Mouse (Mus musculus) embryo, embryonic 9.5 days (tissue): ENCODE measurements around the gene Edil3.

ENCODE experiments used
- DNase-seq: peaks from one replicate; pipeline ENCODE4 v3.0.0-alpha.2; 2017; ENCODE audit errors: extremely low spot score

The Edil3 gene

DNA sequence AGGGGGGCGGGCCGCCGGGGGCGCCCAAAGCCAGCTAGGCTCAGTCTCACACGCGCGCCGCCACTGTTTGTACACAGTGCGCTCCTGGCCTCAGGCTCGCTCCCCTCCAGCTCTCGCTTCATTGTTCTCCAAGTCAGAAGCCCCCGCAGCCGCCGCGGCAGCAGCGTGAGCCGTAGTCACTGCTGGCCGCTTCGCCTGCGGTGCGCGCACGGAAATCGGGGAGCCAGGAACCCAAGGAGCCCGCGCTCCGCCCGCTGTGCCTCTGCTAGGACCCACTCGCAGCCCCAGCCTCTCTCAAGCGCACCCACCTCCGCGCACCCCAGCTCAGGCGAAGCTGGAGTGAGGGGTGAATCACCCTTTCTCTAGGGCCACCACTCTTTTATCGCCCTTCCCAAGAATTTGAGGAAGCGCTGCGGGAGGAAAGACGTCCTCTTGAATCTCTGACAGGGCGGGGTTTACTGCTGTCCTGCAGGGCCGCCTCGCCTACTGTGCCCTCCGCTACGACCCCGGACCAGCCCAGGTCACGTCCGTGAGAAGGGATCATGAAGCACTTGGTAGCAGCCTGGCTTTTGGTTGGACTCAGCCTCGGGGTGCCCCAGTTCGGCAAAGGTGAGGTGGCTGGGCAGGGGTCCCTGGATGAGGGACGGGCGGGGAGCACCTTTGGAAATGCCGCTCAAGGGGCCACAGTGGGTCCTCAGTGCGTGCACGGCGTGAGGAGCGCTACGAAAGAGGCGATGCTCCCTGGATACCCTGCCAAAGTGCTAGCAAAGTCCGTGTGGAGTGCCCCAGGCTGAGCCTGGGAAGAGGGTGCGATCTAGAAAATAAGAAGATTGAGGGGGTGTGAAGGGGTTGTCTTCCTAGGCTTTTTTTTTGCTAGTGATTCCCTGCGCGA is at the start of gene Edil3:
TSS of gene Edil3 (plus strand) at position 33 of the 892 bp plus-strand sequence.
- DNase-seq, result peak; percentile 72

DNA sequence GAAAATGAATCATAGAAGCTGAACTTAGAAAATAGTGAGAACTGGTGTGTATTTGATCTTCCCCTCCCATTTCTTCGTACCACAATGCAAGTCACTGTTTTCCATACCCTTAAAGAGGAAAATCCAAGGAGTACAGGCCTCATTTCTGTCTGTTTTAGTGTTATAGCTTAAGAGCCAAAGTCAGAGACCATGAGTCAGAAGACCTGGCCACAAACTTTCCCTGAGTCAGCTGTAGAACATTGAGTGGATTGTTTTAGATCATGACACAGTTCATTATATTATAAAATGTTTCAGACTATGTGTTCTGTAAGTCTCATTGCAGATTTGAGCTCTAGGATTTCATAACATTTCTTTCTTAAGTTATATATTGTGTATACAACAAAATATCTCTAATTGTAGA is 22.1 kb upstream of the Edil3 start:
- no peak for DNase-seq

DNA sequence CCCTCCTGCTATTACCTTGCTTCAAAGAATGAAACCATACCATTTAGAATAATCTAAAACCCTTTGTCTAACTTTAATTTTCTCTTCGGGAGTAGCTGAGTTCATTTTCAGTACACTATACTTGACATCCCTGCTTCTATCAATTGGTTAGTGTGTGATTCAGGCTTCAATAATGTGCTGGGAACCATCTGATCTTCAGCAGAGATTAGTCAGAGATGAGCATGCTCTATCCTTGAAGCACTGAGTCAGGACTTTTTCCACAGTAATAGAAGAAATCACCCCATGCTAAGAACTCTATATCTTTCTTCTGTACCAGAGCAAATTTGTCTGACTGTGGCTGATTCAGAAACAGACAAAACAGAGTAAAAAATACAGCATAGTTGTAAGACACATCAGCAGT is 20.3 kb upstream of the Edil3 start:
- DNase-seq, result no peak

DNA sequence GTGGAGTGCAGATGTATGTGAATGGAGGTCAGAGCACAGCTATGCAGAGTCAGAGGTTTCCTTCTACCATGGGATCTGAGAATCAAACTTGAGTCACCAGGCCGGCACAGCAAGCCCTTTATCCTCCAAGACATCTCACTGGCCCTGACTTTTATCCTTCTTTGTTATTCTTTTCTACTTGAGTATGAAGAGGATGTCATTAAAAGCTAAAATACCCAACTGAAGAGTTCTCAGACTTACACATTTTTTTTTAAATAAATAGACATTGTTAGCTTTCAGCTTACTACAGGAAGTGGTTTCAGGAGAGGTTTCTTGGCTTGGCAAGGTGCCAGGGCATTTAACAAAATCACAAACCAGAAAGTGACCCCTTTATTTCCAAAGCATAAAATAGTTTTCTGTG is 15.4 kb upstream of the Edil3 start:
- no peak for DNase-seq

DNA sequence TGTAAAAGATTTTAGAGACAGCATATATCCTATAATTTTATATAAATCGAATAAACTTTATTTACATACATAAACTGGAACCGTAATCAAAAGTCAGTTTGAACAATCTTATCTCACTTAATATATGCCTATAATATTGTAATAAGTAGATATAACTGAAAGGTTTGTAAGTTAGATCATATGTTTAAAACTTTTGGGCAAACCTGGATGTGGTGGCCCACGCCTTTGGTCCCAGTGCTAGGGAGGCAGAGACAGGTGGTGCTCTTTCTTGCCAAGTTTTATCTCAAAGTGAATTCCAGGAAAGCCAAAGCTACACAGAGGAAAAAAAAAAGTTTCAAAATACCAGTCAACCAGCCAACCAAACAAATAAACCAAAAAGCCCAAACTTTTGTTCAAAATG is 15.0 kb upstream of the Edil3 start:
- DNase-seq, result no peak

DNA sequence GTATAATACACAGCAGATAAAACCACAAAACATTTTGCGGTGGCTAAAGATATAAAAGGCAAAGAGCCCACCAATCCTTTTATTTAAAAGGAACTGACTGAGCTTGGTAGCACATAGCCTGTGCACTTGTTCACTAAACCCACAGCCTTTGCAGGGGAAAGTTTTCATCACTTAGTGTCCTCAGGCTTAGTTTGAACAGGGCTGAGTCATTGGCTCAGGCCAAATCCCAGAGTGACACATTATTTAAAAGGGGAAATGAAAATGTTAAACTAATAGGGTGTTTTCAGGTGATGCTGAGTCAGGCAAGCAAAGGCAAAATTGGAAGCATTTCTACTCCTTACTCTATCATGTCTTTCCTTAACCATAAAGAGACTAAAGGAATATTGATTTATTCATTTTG is 11.2 kb upstream of the Edil3 start:
- DNase-seq, result no peak

DNA sequence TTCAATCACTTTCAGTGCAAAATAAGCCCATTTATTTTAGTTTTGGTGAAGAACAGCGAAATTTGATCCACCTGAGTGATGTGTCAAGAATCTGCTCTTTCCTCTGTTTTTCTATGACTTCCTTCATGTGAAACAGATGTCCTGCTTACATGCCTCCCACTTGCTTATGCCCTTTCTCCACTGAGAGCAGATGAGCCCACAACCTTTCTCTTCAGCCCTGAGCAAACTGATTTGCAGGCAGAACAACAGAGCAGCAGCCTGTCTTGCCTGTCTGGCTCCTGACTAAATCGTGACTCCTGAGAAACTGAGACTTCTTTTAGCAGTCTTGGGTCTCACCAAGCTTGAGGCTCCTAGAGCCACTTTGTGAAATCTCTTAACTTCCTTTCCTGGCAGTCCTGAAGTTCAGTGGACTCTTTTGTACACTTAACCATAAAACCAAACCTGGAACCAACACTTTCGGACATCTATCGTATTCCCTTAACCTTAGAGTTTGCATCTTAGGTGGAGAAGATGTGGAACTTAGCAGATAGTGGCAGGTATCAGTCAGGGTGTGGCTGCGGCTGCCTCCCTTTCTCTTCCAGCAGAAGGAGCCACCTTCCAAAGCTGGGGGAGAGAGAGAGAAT is 475 bp upstream of the Edil3 start:
- peak; percentile 25 for DNase-seq

DNA sequence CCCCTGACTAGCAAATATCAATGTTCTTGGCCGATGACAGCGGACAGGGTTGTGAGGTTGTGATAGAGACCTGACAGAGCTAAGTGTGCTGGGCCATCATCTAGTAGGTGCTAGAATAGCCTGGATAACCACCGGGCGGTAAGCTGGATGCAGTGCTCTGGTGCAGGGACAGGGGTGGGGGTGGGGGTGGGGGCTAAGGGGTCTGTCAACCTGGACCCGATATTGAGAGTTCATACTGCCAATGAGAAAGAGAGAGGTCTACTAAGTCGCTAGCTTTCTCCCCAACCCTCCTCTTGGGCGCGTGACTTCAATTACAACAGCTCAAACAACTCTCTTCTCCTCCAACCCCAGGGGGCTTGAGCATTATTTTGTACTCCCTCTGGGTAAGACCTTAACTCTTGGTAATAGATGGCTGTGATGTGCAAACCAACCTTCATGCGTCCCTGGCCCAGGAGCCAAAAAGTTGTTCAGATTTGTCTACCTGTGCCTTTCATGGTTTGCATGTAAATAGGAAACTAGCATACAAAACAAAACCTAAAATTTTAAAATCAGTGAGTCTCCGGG is 1.1 kb downstream of the Edil3 start:
- DNase-seq, result peak; percentile 12

DNA sequence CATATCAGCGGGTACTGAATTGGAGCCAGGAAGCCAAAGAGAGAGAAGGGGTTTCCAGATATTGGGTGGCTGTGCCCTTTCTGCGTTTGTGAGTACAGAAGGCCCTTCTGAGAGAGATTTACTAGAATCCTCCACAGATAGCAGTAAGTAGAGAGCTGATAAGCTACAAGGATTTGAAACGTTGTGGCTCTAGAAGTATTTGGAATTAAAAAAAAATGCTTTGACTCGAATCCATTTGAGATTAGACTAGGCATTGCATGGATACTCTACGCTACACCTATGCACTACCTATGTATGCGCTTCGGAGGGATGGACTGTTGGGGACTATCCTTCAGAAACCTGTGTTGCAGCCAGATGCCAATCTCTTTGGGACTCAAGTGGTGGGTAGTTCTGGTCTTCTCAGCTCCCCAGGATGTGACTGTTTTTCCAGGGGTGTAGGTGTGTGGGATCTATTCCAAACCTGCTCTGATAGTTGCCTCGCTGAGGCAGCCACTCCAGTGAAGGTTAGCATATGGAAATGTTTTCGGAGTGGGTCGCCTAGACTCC is 1.8 kb downstream of the Edil3 start:
- DNase-seq, result peak; percentile 10

DNA sequence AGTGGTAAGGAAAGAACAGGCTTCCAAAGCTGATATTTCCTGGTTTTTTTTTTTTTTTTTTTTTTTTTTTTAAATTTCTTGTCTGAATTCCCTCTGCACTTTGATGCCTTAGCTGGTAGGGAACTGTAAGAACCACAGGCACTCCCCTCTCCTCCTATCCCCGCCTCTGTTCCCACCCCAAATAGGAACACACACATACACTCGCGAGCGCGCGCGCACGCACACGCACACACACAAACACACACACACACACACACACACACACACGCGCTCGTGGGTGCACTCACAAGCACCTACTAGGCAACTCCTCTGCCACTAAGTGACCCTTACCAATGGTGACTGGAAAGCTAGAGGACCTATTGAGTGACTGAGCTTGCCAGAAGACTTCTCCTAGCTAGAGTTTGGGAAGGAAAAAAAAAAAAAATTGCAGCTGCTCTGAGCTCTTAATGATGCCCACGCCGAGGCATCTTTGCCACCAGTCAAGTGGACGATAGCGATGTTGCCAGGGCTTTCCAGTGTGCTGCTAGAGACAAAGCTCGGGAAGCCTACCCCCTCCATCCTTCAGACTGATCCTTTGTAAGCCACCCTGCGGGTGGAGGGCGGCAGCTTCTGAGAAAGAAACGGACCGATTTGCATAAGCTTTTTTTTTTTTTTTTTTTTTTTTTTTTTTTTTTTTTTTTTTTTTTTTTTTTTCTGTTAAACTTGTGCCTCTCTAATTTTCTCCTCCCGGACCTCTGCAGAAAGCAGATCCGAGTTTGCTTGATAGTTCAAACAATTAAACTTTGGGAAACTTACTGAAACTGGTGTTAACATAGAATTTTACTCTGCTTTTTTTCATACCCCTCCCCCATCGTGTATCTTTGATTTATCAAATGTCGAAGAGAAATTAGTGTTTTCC is 2.5 kb downstream of the Edil3 start:
- peak; percentile 58 for DNase-seq

DNA sequence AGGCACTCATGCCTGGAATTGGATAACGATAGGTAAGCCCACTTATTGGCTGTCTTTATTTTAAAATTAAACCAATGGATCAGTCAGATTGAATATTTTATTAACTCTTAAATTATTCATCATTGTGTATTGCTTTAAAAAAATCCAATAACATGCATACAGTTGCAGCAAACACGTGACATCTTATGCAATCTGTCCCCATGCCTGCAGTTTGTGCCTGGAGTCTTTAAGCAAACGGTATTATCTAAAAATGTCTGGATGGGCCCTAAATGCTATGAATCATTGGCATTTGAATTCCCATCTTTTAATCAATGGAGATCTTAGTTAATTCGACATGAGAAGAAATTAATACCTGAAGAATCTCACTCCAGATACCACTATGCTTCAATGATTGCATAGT is 3.2 kb downstream of the Edil3 start:
- no peak for DNase-seq

DNA sequence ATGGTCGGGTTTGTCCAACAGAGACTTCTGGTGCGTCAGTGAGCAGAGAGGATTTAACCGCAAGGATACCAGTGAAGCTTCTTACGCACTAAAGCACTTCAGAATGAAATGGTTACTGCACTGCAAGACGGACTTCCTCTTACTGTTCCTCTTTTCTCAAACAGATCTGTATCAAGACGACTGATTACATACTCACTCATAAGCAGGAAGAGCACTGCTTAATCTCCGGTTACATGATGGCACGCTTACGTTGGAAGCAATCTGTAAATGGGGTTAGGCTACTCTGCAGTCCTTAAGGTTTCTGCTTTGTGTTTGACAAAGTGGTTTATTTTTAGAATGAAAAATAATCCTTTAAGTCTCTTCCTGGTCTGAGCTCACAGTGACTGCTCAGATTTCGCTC is 7.1 kb downstream of the Edil3 start:
- no peak for DNase-seq

DNA sequence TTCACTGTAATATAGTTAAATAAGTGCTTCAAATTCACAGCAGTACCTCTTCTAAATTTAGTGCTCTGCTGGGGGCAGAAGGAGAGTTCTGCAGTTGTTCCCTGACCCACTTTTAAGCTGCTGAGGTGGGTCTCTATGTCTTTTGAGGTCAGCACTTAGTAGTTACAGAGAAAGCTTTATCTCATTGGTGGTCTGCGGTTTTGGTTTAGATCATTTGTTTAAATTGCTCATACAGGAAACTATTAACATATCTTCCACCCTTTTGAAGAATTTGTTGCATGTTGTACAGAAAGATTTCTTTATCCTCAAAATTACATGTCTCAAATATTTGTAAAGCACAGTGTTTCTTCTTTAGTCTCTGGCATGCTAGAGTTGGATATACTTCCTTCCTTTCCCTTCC is 12.5 kb downstream of the Edil3 start:
- DNase-seq, result no peak

DNA sequence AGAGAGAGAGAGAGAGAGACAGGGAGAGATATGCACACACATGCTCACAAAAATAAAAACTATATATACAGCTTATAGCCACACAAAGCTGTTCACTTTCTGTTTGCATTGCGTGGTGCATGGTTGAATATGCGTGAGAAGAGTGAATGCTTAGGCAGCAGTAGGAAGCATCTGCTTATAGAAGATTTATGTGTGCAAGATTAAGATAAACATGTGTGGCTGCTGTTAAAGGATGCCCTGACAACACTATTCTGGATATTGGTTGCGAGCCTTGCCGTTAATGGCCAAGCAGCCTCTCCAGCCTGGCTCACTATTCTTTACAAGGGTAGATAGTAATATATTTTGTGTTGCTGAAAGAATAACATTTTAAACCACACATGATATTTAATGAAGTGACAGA is 28.5 kb downstream of the Edil3 start:
- DNase-seq, result no peak

DNA sequence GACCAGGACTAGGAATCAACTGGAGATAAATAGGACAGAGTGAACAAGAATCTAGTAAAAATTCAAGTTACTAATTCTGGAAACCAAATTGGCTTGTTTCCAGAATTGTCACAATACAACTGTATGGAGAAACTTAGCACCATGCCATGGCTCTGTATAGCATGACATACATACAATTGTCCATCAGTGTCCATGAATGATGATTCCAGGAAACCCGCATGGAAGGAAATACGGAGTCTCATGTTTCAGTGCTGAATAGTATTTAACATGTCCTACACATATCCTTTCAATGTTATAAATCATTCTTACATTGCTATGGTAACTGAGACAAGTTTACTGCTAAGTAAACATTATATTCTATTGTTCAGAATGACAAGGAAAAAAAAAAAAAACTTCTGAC is 58.7 kb downstream of the Edil3 start:
- DNase-seq, result no peak

DNA sequence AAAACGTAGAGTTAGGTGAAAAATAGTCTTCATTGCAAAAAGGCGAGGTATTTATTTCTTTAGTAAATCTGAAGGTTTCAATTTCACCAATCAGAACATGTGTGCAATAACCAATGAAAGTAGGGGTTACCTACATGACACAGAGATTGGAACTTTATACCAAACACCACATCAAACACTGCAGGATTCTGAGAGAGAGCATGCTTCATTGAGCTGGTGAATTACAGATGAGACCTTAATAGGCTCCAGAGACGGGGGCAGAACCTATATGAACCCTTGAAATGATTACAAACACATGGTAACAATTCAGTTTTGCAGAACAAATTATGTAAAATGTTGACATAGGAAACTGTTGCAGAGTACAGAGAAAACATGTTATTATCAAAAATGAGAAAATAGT is 69.5 kb downstream of the Edil3 start:
- DNase-seq, result no peak

DNA sequence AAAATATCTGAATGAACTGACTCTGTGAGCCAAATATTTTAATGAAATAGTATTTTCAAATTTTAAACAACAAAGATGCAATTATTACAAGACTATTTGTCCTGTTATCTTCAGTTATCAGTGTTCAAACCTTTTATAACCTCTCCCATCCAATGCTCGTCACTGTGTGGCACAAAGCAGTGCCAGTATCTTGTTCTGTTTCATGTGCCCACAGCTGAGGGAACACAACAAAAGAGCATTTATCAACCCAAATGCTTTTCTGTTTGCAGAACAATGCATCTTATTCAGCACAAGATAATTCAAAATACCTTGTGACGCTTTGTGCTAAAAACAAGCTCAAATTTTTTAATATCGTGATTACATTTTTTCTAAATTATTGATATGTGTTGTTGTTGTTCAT is 78.8 kb downstream of the Edil3 start:
- no peak for DNase-seq

DNA sequence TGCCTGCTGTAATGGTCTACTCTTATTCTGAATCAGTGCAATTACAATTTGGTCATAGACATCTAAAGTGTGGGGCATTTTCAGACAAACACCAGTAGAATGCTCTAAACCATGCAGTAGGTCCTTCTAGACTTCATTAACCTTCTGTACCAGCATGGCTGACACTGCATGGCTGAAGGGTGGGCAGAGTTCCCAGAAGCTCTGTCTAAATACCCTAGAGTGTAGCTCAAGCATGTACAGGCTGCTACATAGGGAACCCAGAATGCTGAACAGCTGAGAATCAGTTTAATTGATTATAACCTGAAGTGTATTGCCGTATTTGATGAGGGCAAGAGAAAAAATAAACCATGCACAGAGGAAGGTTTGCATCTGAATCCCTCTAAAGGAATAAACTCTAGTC is 86.1 kb downstream of the Edil3 start:
- no peak for DNase-seq

DNA sequence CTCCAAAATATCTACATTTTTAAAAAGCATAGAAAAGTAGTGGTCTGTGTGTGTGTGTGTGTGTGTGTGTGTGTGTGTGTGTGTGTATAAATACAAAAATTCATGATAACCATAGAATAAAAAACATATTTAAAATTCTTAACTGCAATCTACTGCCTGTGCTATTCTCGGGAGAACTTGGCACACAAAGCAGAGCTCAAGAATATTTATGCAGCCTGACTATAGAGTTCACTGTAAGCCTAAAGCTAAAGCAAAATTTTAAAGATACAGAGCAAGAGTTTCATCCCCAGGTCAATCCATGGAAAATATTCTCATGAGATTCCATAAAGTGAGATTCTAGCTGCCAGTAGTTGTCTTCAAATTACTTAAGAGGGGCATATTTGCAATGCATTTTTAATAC is 86.9 kb downstream of the Edil3 start:
- no peak for DNase-seq

DNA sequence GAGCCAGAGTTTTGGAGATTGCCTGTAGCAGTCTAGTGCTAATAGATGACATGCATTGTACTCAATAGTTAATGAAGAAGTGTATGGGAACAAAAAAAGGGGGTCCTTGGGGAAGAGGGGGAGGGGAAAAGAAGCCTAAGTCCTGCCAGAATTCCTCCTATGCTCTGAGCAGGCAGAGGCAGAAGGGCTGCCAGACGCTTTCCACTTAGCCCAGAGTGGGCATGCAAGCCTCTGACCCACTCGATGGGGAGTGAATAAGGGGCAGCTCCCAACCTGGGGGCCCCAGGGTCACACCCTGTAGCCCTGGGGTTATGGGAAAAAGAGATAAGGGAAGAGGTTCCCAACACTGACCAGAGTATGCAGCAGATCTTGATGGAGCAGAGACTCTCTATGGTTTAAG is 95.2 kb downstream of the Edil3 start:
- no peak for DNase-seq

DNA sequence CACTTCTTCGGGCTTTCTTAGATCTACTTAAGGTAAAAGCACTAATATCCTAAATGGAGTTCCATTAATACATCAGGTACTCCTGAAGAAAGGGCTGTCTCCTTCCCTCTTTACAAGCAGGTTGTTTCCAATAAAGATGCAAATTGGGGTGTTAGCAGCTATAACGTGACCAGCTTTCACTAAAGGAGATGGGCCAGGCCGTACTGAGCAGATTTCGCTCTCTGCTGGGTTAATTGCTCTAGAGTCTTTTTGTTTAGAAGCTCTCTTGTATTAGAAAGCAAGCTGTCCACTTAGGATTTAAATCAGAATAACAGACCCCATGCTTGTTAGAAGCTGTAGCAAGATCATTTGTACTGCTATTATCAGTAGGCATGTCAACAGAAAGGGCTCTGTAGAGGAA is 108.4 kb downstream of the Edil3 start:
- no peak for DNase-seq

DNA sequence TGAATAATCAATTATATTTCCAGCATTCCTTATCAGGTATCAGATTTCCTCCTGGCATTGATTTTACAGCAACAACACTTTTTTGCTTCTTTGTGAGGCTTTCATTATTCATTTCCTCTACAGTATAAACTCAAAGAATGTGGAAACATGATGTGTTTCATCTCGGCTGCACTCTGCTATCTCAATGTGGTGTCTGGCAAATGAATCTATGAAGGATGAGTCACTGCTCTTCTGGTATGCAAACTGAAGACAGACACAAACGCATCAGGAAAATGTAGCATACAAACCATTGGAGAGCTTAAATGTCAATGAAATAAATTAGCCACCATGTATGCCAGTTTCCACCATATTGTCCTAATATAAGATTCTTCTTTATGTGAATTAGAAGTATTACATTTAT is 117.3 kb downstream of the Edil3 start:
- DNase-seq, result no peak
